Mouse (Mus musculus): ENCODE measurements at regions not wholly inside any gene's neighbourhood (a gene's known extent, or its start where the extent isn't known, plus 50 kb on each side); places are given as distances from the start of the nearest gene placed in this dataset.

DNA sequence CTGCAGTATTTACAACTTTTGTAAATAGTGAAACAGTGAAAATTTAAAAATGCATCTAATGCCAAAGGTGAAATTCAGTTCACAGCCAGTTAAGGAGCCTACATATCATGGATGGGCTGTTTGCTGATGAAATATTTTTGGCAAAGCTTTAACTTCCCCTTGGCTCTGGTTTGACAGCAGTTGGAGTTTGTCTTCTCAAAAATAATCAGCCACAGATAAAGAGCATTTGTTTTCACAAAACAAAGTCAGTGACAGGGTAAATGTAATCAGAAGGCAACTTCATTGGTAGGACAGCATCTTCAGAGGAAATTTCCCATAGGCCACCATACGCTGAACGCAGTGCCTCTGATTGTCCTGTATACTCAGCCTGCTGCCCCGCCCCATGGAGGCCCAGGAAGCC is 291.6 kb downstream of the Pmp22 start:
- no peak for TF ChIP-seq CTCF (IDR thresholded peaks at IDR 0.05; ENCODE audit: low read depth, low read length)
- TF ChIP-seq POLR2A (IDR thresholded peaks at IDR 0.05; ENCODE audit: extremely low read depth, insufficient read depth, low read length), result no peak
